Mouse (Mus musculus) CD4-positive helper T cell, adult 2 months (primary cell): Measurements from ENCODE around the gene Slc27a5.
A peak's percentile ranks its signal among the peaks of the same experiment; 100 is the strongest.

Source experiments
- DNase-seq: peaks from one replicate; pipeline ENCODE4 v3.0.0-alpha.2; 2012; ENCODE audit warnings: low read depth, missing footprints, low spot score

Gene Slc27a5

GRCm38 (mm10) chr7:12998053-12998452 lies at the start of gene Slc27a5:
Gene Slc27a5, minus strand, starts transcription at chr7:12998192.
- no peak for DNase-seq

DNA sequence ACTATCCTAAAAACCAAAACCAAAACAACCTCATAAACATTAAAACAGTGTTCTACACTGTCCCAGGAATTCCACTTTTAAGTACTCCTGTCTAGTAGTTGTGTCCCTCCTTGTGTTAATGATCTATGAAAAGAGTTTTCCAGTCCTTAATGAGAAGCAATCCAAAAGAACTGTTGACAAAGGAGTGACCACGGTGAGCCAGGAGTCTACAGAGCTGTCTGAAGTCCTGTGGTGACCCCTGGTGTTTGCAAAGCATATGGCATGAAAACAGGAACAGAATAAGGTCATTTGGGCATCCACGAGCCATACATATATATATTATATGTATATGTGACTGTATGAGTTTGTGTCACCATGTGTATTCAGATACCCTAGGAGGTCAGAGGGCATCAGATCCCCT lies 48.1 kb upstream of the Slc27a5 start:
- peak; percentile 78 for DNase-seq

GRCm38 (mm10) chr7:13044254-13044625 lies 46.2 kb upstream of the Slc27a5 start:
- no peak for DNase-seq

DNA sequence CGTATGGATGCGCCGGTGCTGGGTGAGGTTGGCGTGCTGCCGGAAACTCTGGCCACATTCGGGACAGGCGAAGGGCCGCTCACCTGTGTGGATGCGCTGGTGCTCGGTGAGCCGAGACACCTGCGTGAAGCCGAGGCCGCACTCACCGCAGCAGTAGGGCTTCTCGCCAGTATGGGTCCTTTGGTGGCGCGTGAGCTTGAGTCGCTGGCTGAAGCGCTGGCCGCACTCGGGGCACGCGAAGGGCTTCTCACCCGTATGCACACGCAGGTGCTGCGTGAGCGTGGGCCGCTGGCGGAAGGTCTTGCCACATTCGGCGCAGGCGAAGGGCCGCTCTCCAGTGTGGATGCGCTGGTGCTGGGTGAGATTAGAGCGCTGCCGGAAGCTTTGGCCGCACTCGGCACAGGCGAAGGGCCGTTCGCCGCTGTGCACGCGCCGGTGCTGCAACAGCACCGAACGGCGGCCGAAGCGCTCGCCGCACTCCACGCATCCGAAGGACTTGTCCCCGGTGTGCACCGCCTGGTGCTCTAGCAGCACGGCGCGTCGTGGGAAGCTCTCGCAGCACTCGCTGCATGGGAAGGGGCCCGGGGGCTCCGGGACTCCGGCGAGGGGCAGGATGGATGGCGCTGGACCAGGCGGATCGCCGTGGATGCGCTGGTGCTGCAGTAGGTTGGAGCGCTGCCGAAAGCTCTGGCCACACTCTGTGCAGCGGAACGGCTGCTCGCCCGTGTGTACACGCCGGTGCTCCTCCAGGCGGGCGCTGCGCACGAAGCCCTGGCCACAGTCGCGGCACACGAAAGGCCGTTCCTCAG lies 45.7 kb upstream of the Slc27a5 start:
- DNase-seq, result peak; percentile 28

GRCm38 (mm10) chr7:13043120-13043444 lies 45.1 kb upstream of the Slc27a5 start:
- DNase-seq, result no peak

- DNase-seq, result no peak
These were observed 44.5 kb upstream of the Slc27a5 start for GRCm38 (mm10) chr7:13042511-13042910.

GRCm38 (mm10) chr7:13041256-13041655 lies 43.3 kb upstream of the Slc27a5 start:
- DNase-seq, result no peak

DNA sequence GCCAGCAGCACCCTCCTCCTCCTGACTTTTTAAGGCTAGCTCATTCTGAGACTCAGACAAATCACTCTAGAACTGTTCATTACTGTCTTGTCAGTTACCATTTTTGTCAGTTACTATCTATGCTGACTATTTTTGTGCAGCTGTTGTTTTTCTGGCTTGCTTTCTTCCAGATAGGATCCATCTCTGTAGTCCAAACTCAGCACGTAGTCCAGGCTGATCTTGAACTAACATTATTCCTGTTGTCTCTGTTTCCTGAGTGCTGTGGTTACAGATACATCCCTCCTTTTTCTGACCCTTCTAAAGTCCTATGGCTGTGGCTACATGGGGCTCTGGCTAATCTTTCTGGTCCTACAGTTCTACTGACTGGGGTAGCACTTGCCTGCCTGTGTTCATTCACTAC lies 41.2 kb upstream of the Slc27a5 start:
- no peak for DNase-seq

DNA sequence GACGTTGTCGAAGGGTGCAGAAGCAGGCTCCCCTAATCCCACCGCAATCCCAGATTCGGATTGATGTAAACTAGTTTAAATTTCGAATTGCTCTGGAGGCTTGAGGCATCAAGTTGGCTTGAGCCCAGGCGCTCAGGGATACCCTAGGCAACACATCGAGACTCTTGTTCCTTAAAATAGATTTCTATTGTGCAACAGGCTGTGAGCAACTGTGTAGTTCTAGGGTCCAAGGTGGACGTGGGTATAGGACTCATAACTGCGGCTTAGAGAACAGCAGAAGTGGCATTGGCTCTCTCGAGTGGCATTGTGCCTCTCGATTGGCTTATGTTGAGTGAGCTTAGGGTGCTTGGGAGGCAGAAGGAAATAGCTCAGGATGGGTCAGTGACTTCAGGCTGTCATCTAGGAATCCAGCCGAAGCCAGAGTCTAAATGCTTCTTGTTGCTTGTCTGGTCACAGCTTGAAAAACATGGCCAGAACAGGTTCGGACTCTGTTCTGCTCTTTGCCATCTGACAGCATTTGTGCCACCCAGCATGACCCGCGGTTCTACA lies 40.7 kb upstream of the Slc27a5 start:
- no peak for DNase-seq

DNA sequence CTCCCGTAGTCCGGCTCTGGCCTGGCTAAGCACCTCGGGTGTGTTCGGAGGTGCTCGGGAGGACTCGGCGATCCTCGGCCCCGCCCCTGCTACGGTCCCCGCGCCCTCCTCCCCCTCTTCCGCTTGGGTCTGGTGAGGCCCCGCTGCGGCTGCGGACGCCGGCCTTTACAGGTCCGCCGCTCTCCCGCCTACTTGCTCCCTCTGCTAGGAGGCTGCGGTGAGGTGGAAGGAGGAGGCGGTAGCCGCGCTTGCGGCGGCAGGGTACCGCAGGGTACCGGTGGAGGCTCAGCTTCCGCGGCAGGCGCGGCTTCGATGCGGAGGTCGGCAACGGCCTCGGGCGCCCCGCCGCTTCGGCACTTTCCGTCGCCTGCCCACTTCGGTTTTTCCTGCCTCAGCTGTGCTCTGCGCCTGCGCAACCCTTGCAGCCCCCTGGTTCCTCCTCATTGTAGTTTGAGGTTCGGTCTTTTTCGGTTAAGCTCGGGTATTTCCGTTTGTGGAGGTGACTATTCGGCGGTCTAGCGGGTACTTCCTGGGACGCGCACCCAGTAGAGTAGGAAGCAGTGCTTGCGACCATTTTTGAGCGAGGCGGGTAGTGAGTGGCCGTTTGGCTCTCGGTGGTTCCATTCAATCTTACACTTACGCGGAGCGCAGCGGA lies 40.0 kb upstream of the Slc27a5 start, which contains the start of gene Ube2m:
Gene Ube2m (minus strand): TSS at position 375 of the 655 bp plus-strand sequence.
- DNase-seq, result peak; percentile 98

DNA sequence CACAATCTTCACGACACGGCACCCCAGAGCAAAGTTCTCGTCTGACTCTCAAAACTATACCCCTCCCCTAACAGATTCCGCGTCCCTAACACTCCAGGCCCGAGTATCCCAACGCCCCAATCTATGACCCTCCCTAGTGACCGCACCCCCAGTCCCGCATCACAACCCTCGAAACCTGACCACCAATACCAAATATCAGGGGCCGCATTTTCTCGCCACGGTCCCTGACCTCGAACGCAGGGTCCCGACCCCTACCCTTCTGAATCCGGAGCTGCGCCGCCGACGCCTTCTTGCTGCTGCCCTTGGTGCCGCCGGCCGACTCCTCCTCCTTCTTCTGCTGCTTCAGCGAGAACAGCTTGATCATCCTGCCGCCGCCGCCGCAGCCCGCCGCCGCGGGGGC lies 39.4 kb upstream of the Slc27a5 start:
- no peak for DNase-seq

- no peak for DNase-seq
These were observed 38.8 kb upstream of the Slc27a5 start for GRCm38 (mm10) chr7:13036806-13037205.

DNA sequence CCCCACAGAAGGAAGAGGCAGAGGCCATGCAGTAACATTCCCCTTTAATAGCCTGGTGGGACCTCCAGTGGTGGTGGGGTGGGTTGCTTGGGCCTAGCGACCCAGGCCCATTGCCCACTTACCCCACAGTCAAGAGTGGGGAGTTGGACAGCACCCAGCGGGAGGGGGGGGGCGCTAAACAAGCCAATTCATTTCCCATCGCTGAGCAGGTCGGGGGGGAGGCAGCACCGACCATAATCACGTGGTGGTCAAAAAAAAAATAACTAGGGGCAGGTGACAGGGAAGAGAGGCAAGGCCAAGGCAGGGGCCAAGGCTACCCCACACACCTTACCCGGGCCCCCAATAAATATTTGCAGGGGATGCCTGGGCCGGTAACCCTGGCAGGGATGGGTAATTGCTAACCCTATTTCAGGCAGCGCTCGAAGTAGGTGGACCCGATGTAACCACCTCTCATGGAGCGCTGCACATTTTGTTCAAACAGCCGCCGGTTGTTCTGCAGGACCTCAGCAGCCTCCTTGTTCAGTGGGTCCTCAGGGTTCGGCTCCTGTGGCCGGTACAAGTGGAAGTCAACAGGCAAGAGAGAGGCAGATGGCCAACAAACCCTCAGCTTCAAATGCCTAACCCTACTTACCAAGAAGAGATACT lies 37.3 kb upstream of the Slc27a5 start:
- no peak for DNase-seq

GRCm38 (mm10) chr7:13034148-13034977 lies 36.4 kb upstream of the Slc27a5 start, which contains the start of gene Chmp2a:
Gene Chmp2a, minus strand, starts transcription at chr7:13034807.
- DNase-seq, result peak; percentile 95

GRCm38 (mm10) chr7:13033451-13034147 lies 35.6 kb upstream of the Slc27a5 start:
- DNase-seq, result no peak

DNA sequence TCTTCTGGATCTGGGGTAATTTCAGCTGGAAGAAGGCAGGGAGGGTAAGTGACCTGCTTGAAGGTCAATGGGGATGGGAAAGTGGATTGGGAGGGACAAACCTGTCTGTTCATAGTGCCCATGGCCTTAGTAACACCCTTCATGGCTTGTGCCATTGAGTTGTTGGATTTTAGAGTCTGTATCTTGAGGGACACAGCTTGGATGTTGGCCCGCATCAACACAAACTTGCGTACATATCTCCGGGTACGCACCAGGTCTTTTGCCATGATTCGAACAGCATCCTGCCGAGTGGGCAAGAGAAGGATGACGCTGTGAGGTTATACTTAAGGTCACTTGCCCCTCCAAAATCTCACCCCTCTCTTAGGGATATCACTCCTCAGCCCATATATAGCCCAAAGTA lies 34.5 kb upstream of the Slc27a5 start:
- DNase-seq, result no peak

GRCm38 (mm10) chr7:13031983-13032382 lies 34.0 kb upstream of the Slc27a5 start:
- DNase-seq, result no peak

DNA sequence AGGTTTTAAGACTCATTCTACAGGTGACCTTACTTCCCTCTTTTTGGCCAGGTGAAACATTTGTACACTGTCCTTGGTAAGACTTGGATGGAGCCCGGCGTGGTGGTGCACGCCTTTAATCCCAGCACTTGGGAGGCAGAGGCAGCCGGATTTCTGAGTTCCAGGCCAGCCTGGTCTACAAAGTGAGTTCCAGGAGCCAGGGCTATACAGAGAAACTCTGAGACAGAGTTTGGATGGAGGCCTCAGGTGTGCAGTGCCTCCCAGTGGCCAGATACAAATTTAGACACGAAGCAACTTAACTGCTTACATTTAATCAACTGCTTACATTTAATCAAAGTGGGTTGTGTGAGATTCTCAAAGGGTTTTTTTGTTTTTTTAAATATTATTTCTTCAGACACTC lies 33.1 kb upstream of the Slc27a5 start:
- DNase-seq, result peak; percentile 45

DNA sequence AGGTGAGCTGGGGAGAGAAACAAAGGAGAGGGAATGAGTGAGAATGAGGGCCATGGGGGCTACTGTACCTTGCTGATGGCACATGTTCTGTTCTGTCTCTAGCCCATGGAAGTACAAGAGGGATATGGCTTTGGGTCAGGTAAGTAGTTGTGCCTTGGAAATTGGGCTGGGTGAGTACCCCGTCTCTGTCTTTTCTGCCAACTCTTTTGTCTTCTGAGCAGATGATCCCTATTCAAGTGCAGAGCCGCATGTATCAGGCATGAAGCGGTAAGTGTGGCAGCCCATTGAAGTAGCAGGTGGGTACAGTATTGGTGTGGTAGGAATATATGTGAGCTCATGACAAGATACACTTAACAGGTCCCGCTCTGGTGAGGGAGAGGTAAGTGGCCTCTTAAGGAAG lies 31.0 kb upstream of the Slc27a5 start:
- no peak for DNase-seq

DNA sequence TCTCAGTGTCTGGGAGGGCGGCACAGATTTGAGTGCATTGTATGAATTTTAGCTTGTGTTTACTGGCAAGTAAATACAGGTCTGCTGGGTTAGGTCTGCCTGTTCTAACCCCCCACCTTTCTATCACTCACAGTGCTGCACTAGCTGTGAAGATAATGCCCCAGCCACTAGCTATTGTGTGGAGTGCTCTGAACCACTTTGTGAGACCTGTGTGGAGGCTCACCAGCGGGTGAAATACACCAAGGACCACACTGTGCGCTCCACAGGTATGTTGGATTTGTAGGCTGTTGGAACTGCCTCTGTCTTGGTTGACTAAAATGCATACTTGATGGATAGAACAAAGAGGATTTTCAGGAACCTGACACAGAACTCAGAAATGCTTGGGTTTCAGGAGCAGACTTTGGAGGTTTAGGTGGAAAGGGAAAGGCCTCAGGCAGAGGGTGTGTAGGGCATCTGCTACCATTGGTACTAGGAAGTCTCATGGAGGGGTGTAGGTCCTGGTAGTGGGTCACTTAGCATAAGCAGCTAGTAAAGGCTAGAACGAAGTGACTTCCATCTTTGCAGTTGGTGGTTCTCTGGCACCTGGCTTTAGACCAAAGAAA lies 27.6 kb upstream of the Slc27a5 start:
- no peak for DNase-seq
